Mouse (Mus musculus) erythroblast, embryonic 14.5 days (primary cell): ENCODE results near the gene A2ml1. TPM values are rescaled to one million over a fixed set of nuclear protein-coding genes. Genes with fewer than 3 reads are reported as not detected.

Source experiments
- H3K27me3 ChIP-seq: 2 replicates; pipeline ENCODE4 v1.6.1; 2012; ENCODE audit warnings: inconsistent platforms; ENCODE audit not compliant: control insufficient read depth
- H3K36me3 ChIP-seq: 2 replicates; pipeline ENCODE4 v1.6.1; 2012; ENCODE audit warnings: mild to moderate bottlenecking, inconsistent platforms; ENCODE audit not compliant: control insufficient read depth
- H3K4me1 ChIP-seq: 2 replicates; pipeline ENCODE4 v1.6.1; 2012; ENCODE audit warnings: inconsistent platforms; ENCODE audit not compliant: control insufficient read depth
- H3K4me3 ChIP-seq: replicated peaks from 2 replicates; pipeline ENCODE3; 2012; ENCODE audit warnings: moderate library complexity, mild to moderate bottlenecking, inconsistent platforms
- H3K9me3 ChIP-seq: 2 replicates; pipeline ENCODE4 v1.6.1; 2012; ENCODE audit warnings: low read length, inconsistent platforms, mixed read lengths; ENCODE audit not compliant: control insufficient read depth
- GATA1 ChIP-seq: IDR thresholded peaks from 2 replicates; pipeline ENCODE4 v1.6.1; 2012; ENCODE audit warnings: low read length, inconsistent platforms, mixed read lengths
- TAL1 ChIP-seq: IDR thresholded peaks from 3 replicates; pipeline ENCODE4 v1.6.1; 2012; ENCODE audit warnings: low read length, inconsistent platforms, mixed read lengths
- polyA plus RNA-seq: library from polyadenylated mRNA; stranded (reverse); fragments of >175 nt; gene quantifications from 2 replicates; pipeline ENCODE4 v1.2.3, GENCODE M21; 2012

A2ml1 gene
- polyA plus RNA-seq, 1 experiment, result not detected

GRCm38 (mm10) chr6:128577301-128577700, 4.1 kb downstream of the A2ml1 start:
- no peaks in the 10 kb centered on the region for H3K4me1 ChIP-seq
- no peaks in the 10 kb centered on the region for H3K36me3 ChIP-seq
- no peak for TF ChIP-seq TAL1
- no peak for TF ChIP-seq GATA1
- H3K27me3 ChIP-seq, result no peaks in the 10 kb centered on the region
- no peak overlapping the region for H3K4me3 ChIP-seq
- H3K9me3 ChIP-seq, result peaks cover 2% of the 10 kb centered on the region; the same call in 1 of the 2 replicates

DNA sequence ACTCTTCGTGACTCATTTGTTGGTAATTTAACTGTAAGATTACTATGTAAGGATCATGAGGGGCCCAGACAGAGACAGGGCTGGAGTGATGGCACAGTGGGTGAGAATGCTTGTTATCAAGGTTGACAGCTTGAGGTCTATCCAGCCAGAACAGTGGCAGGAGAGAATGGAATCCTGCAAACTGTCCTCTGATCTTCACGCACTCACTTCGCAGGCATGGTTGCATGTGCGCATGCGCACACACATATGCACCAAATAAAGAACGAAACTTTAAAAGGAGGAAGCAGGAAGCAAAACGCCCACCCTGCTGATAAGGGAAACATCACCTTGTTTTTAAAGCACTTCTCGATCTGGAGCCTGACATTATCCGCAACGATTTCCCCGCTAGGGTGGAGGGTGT, 14.8 kb downstream of the A2ml1 start:
- TF ChIP-seq GATA1, result no peak
- no peak for TF ChIP-seq TAL1
- Histone ChIP-seq H3K4me1 (no peaks in the 10 kb centered on the region), H3K9me3 (peaks cover 21% of the 10 kb centered on the region), H3K4me3 (no peak overlapping the region), H3K27me3 (no peaks in the 10 kb centered on the region), H3K36me3 (no peaks in the 10 kb centered on the region)

GRCm38 (mm10) chr6:128554049-128554448, 27.4 kb downstream of the A2ml1 start:
- H3K27me3 ChIP-seq, result no peaks in the 10 kb centered on the region
- H3K4me1 ChIP-seq, result no peaks in the 10 kb centered on the region
- TF ChIP-seq GATA1 (no peak), TAL1 (no peak)
- peaks cover 1% of the 10 kb centered on the region; the same call in 1 of the 2 replicates for H3K9me3 ChIP-seq
- no peak overlapping the region for H3K4me3 ChIP-seq
- no peaks in the 10 kb centered on the region for H3K36me3 ChIP-seq

DNA sequence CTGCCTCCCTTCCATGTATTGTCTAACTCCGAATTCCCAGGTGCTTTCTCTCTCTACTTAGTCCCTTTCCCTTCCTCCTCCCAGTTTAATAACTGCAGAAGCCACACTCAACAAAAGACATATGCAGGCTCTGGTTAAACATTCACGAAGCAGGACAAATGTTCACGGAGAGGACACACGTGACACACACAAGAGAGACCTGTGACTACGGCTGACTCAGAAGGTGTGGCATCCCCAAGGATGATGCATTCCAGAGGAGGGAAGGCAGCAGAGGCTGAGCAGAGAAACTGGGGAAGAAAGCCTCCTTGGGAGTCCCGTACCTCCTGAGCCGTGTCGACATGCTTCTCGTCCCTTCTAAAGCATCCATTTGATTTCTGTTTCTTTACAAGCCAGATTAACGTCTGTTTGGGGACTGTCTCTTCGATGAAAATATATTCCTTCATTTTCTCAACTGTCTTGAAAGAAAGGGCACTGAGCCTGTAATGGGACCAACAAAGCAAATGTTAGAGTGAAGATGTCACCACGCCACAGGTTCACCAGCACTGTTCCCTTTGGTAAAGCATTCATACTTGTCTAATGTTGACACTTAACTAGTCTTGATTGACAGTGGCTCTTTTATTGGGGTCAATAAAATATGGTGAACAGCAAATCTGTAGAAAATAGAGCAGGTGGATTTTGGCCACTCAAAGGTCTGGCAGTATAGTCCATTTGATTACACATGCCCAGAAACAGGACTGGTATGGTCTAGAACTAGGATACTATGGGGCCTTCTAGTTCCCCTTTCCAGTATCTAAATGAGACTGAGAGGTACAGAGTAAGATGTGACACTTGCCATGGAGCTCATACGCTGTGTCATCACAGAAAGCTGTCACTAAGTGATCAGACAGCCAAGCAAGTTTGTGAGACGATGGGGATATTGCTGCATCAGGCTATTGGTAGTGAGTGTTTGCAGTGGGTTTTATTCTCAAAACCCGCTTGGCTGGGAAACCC, 31.6 kb downstream of the A2ml1 start:
- Histone ChIP-seq H3K4me1 (no peaks in the 10 kb centered on the region), H3K36me3 (no peaks in the 10 kb centered on the region), H3K4me3 (no peak overlapping the region), H3K9me3 (no peaks in the 10 kb centered on the region), H3K27me3 (no peaks in the 10 kb centered on the region)
- TF ChIP-seq GATA1 (no peak), TAL1 (no peak)

- Histone ChIP-seq H3K9me3 (no peaks in the 10 kb centered on the region), H3K27me3 (no peaks in the 10 kb centered on the region)
- TF ChIP-seq GATA1 (no peak), TAL1 (no peak)
Measured at GRCm38 (mm10) chr6:128548532-128548931, 32.9 kb downstream of the A2ml1 start.

GRCm38 (mm10) chr6:128545402-128545801, 36.0 kb downstream of the A2ml1 start:
- TF ChIP-seq TAL1 (no peak), GATA1 (no peak)
- H3K4me1 ChIP-seq, result no peaks in the 10 kb centered on the region
- no peak overlapping the region for H3K4me3 ChIP-seq
- no peaks in the 10 kb centered on the region for H3K36me3 ChIP-seq
- H3K9me3 ChIP-seq, result no peaks in the 10 kb centered on the region; the same call in 1 of the 2 replicates
- no peaks in the 10 kb centered on the region for H3K27me3 ChIP-seq

More at GRCm38 (mm10) chr6:128548532-128548931, 32.9 kb downstream of the A2ml1 start:
- no peak overlapping the region for H3K4me3 ChIP-seq
- no peaks in the 10 kb centered on the region for H3K36me3 ChIP-seq
- no peaks in the 10 kb centered on the region for H3K4me1 ChIP-seq

DNA sequence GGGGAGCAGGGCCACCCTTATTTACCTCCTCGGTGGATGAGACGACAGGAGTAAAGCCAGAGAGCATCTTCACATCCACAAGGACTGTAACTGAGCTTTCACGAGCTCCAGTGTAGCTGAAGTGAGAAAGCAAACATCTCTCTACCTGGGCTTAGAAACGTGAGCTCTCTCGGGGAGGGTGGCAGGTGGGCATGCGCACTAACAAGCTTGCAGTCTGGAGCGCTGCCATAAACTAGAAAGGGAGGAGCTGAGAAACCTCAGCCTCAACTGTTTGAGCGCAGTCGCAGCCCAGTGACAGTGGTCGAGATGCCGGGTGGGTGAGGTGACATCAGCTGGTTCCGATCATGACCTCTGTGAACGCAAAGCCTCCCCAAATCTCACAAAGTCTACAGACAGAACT, 38.2 kb downstream of the A2ml1 start:
- TF ChIP-seq GATA1, result no peak
- no peak for TF ChIP-seq TAL1
- Histone ChIP-seq H3K36me3 (no peaks in the 10 kb centered on the region), H3K4me3 (no peak overlapping the region), H3K27me3 (no peaks in the 10 kb centered on the region), H3K4me1 (no peaks in the 10 kb centered on the region), H3K9me3 (no peaks in the 10 kb centered on the region; the same call in 1 of the 2 replicates)

DNA sequence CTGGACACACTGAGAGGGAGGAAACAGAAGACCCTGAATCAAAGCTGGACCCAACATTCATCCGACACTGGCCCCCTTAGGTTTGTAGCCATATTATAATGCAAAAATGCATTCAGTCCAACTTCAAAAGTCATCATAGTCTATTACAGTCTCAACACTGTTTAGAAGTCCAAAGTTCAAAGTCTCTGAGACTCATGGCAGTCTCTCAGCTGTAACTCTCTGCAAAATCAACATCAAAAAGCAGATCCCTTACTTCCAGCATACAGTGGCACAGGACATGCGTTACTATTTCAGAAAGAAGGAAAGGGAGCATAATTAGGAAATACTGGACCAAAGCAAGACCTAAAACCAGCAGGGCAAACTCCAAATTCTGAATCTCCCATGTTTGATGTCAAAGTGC, 46.2 kb downstream of the A2ml1 start:
- Histone ChIP-seq H3K36me3 (no peaks in the 10 kb centered on the region), H3K9me3 (no peaks in the 10 kb centered on the region), H3K4me1 (no peaks in the 10 kb centered on the region), H3K4me3 (no peak overlapping the region), H3K27me3 (no peaks in the 10 kb centered on the region)
- TF ChIP-seq GATA1 (no peak), TAL1 (no peak)

DNA sequence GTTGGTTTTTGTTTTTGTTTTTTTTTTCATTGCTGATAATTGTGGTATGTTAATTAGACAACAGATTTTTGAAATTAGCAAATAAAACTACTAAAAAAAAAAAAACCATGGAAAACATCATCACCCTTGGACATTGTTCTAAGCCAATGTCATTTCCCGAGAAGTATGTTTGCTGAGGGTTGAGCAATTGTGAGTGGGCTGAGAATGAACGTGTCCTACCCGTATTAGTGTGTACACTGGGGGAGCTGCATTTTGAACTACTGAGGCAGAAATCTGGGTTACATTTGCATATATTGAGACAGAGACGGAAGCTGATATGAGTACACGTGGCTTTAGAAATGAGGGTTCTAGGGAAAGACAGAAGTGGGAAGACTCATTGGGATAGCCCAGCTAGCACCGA, 48.1 kb downstream of the A2ml1 start:
- Histone ChIP-seq H3K9me3 (peaks cover 2% of the 10 kb centered on the region; the same call in 1 of the 2 replicates), H3K36me3 (no peaks in the 10 kb centered on the region), H3K27me3 (no peaks in the 10 kb centered on the region), H3K4me1 (no peaks in the 10 kb centered on the region), H3K4me3 (no peak overlapping the region)
- TF ChIP-seq GATA1, result no peak
- no peak for TF ChIP-seq TAL1
